Mouse (Mus musculus) megakaryocyte-erythroid progenitor cell, adult 5-6 weeks (primary cell): ENCODE data around the gene Cct7. TPM values are rescaled to one million over a fixed set of nuclear protein-coding genes. Genes with fewer than 3 reads are reported as not detected.

Source experiments
- ATAC-seq: replicated peaks from 2 replicates; pipeline ENCODE4 v1.8.0; 2016; ENCODE audit warnings: mild to moderate bottlenecking, inconsistent platforms; ENCODE audit not compliant: severe bottlenecking, poor library complexity, low FRiP score, low TSS enrichment
- total RNA-seq, 2 experiments: library from RNA; stranded (forward) in 1 of 2; stranded (reverse) in 1 of 2; fragments of 200-1000, 215-1000 nt in 1 of 2; fragments of >200 nt in 1 of 2; fragmentation: Nextera tagmentation in 1 of 2; gene quantifications; 2 replicates each; pipeline ENCODE4 v1.2.3; 2014 to 2017

Gene Cct7
- total RNA-seq, 2 experiments from 2014 or later = 322 to 460 TPM

- no peak for ATAC-seq
These were observed 46.8 kb downstream of the Cct7 start for GRCm38 (mm10) chr6:85498147-85498546.

GRCm38 (mm10) chr6:85500416-85500815 lies 49.1 kb downstream of the Cct7 start:
- ATAC-seq = no peak

DNA sequence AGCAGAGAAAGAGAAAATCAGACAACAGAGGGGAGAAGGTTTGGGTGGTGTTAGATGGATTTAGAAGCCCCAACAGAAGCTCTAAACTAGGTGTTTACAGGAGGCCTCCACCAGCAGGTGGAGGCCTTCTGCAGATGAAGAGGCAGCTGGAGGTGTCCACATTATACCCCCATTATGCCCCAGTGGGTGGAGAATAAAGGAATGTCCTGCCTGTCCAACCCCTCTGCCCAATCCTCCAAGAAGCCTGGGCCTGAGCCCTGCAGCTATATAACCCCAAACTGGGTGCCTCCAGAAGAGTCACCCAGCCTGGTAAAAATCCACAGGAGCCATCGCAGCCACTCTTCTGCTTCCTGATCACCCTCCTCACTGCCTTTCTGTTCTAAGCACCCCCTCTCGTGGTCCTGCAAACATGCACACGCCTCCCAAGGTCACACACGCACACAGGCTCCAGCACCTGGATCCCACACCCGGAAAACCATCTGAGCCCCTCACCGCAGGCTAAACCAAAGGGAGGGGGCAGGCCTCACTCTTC lies 50.3 kb downstream of the Cct7 start:
- no peak for ATAC-seq

DNA sequence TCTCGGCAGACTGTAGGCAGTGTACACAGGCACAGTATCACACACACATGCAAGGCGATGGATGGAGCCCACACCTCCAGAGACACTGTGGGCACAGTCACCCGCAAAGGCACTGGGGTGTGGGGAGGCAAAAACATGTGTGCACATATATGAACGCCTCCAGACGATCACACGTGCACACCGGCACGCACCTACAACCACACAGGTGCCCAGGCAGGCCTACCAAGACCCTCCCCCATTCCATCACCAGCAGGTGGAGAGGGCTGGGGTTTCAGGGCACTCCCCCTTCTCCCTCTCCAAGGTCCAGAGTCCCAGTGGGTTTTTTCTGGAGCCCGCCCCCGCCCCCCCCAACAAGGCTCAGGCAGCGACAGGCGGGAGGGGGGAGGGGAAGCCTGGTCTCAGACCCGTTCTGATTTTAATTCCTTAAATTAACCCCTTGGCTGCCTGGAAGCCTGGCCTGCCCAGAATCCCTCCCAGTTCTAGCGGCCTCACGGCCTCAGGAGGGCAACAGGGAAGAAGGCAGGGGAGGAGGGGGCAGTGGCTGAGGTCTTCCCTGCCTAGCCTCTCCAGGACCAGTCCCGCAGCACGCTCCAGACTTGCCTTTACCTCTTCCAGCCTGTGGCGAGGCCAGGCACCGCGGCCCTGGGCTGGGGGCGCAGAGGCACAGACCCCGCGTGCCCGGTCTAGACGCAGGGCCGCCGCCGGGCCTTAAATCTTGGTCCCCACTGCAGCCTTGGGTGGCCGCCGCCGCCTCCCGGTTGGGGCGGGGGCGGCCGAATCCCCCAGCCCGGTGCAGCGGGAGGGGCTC lies 51.0 kb downstream of the Cct7 start:
- ATAC-seq = no peak

- ATAC-seq = peak; percentile 70
These were observed 51.6 kb downstream of the Cct7 start, which contains the start of gene Fbxo41 for GRCm38 (mm10) chr6:85502911-85503250. TSS of gene Fbxo41 (minus strand) at chr6:85502994.

GRCm38 (mm10) chr6:85504908-85505307 lies 53.6 kb downstream of the Cct7 start:
- no peak for ATAC-seq

DNA sequence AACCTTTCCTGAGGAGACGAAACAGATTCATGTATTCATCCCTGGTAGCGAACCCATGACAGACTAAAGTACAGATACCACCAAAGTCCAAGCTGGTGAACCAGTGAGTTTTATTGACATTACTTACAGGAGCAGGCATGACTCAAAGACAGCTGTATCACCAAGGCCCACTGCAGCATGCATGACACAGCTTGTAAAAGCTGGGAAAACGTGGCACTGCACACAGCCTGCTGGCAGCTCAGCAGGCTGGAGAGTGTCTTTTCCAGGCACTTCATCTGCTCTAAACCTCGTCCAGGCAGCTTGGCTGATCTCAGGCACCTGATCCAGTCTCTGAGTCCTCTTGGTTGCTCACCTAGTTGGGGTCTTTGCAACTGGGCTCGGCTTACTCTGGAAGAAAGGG lies 57.3 kb downstream of the Cct7 start:
- ATAC-seq = no peak

DNA sequence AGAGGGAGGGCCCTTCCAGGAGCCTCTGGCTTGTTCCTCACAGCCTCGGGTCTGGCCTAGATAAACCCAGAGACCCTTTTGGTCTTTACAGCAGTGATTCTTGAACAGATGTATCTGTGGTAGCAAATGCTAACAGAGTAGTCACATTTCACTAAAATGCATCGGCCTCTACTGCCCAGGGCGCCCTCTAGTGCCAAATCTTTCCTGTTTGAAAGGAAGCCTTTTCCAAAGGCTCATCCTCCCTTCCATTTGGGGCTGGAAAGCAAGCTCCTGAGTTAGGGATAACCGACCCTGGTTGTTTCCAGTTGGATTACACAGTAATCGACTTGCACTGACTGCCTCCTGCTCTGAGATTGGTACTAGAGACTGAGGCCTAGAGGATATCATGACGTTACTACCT lies 59.2 kb downstream of the Cct7 start:
- no peak for ATAC-seq

GRCm38 (mm10) chr6:85511286-85512055 lies 60.2 kb downstream of the Cct7 start:
- 0 out of 2 replicates have a peak, but pooled peaks have one; percentile 38 for ATAC-seq

DNA sequence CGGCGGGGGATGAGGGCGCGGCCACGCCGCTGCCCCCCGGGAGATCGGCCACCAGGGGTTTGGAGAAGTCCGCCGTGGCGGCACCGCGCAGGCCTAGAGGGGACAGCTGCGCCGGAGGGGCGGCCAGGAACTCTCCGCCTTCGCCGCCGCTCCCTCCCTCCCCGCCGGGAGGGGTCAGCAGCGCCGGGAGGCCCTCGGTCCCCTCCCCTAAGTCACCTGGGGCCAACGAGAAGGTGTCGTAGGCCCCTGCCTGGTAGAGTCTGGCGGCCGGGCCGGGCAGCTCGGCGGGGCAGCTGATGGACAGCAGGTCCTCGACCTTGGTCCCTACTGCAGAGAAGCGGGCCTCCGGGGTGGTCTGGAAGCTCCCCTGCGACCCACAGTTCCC lies 60.7 kb downstream of the Cct7 start:
- no peak for ATAC-seq

DNA sequence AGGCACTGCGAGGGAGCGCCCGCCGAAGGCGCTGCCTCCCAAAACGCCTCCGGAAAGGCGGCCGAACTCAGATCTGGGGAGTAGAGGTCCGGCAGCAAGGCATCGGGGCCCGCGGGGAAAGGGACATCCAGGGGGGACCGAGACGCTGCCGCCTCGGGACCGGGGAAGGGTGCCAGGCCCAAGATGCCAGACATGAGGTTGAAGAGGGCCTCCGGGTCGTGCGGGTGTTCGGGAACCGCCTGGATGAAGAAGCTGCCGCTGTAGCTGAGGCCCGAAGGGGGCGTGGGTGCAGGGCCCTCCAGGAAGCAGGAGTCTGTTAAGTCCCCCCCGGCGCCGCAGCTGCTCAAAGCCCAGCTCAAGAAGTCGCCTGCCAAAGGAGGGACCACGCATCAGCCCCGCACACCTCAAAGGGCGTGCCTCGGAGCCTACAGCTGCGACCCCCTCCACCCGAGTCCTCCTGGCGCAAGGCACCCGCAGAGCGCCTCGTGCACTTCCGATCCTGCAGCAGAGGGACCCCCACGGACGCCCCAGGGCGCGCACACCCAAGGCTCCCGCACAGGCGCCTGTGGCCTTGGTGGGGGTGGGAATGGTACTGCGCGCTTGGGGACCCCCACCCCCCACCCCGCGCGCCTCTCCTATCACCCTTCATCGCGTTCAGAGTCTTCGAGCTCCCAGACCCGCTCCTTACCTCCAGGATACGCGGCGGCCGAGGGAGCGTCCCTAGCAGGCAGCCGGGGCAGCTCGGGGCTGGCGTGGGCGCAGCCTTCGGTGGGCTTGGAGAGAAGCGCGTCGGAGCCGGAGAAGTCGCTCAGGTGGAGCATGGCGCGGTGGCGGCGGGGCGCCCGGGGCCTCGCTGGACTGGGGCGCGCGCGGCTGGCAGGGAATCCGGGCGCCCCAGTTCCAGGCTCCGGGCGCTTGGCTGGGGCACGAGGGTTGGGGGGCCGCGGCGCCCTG lies 61.5 kb downstream of the Cct7 start:
- ATAC-seq = no peak

- ATAC-seq = no peak
These were observed 62.2 kb downstream of the Cct7 start, which contains the start of gene Egr4 for GRCm38 (mm10) chr6:85513531-85513910. TSS of gene Egr4 (minus strand) at chr6:85513589.

GRCm38 (mm10) chr6:85515941-85516340 lies 64.6 kb downstream of the Cct7 start:
- ATAC-seq = no peak

Other genes with a start within 250 kb of the Cct7 start
- 0.31 and 1.5 TPM in 2 replicates for gene Sfxn5, start 118.1 kb upstream of the Cct7 start, total RNA-seq (2014; fragmentation: Nextera tagmentation)
- gene Sfxn5, start 118.1 kb upstream of the Cct7 start, total RNA-seq (2017) = 0.76 and 1.3 TPM in 2 replicates
- 2.4 and 3.5 TPM in 2 replicates for gene Rab11fip5, start 76.9 kb upstream of the Cct7 start, total RNA-seq (2014; fragmentation: Nextera tagmentation)
- 1.1 and 2.2 TPM in 2 replicates for gene Rab11fip5, start 76.9 kb upstream of the Cct7 start, total RNA-seq (2017)
- gene Noto, start 27.6 kb upstream of the Cct7 start, total RNA-seq (2014; fragmentation: Nextera tagmentation) = not detected in 2 replicates
- not detected in 2 replicates for gene Noto, start 27.6 kb upstream of the Cct7 start, total RNA-seq (2017)
- gene Smyd5, start 19.5 kb upstream of the Cct7 start, total RNA-seq (2014; fragmentation: Nextera tagmentation) = 43.9 and 54.6 TPM in 2 replicates
- gene Smyd5, start 19.5 kb upstream of the Cct7 start, total RNA-seq (2017) = 36.8 and 43.6 TPM in 2 replicates
- 34.0 and 38.3 TPM in 2 replicates for gene Pradc1, start 456 bp downstream of the Cct7 start, total RNA-seq (2014; fragmentation: Nextera tagmentation)
- 15.3 and 19.4 TPM in 2 replicates for gene Pradc1, start 456 bp downstream of the Cct7 start, total RNA-seq (2017)
- not detected in 2 replicates for gene Fbxo41, start 51.5 kb downstream of the Cct7 start, total RNA-seq (2014; fragmentation: Nextera tagmentation)
- gene Fbxo41, start 51.5 kb downstream of the Cct7 start, total RNA-seq (2017) = not detected in 2 replicates
- not detected in 2 replicates for gene Egr4, start 62.1 kb downstream of the Cct7 start, total RNA-seq (2014; fragmentation: Nextera tagmentation)
- 0.05 TPM in 1 of 2 replicates, not detected in the other for gene Egr4, start 62.1 kb downstream of the Cct7 start, total RNA-seq (2017)
- 39.1 and 40.7 TPM in 2 replicates for gene Alms1, start 136.0 kb downstream of the Cct7 start, total RNA-seq (2014; fragmentation: Nextera tagmentation)
- 25.4 and 25.5 TPM in 2 replicates for gene Alms1, start 136.0 kb downstream of the Cct7 start, total RNA-seq (2017)